Mouse (Mus musculus) gastrocnemius, postnatal 14 days (tissue): ENCODE measurements at regions not wholly inside any gene's neighbourhood (a gene's known extent, or its start where the extent isn't known, plus 50 kb on each side); places are given as distances from the start of the nearest gene placed in this dataset.

Source experiments
- DNase-seq: peaks from one replicate; pipeline ENCODE4 v3.0.0; 2021; ENCODE audit warnings: mixed read lengths
- intact Hi-C: fragments of 180-260 bp; cut with DNase I; formaldehyde crosslinking; loops from one replicate; pipeline ENCODE4 v1.15.1; 2025; ENCODE audit warnings: low total_unique reads

DNA sequence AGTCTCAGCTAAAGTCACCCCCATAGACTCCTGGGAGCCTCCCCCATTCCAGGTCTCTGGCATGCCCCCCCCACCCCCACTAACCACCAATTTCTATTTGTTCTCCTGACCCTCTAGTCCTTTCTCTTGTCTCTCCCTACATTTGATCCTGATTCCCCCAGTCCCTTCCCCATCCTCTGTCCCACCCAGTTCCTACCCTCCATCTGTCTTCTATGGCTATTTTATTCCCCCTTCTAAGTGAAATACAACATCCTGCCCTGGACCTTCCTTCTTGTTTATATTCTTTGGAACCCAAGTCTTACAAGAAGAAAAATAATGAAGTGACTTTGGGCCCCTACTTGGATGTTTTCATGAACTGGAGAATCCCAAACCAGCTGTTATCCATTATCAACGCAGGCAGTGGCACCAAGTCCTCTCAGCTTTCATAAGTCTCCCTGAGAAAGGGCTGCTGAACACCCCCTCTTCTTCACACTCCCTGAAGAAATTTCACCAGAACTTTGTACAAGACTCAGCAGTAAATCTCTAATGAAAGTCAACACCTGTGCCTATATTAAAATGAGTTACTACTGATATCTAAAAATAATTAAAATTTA, 108.1 kb upstream of the Ercc4 start:
- DNase-seq, result no peak
- intact Hi-C loops, result no loop called here

DNA sequence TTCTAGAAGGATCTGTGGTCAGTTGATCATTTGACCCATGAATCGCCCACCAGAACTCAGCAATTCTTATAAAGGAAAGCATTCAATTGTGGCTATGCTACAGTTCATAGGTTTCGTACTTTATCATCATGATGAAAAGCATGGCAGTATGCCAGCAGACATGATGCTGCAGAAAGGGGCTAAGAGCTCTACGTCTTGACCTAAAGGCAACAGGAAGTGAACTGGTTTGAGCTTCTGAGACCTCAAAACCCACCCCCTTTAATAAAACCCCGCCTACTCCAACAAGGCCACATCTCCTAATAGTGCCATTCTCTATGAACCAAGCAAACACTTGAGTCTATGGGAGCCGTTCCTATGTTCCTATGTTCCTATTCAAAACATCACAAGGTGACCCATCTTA, 96.6 kb upstream of the Ercc4 start:
- DNase-seq, result no peak
- intact Hi-C loops, result no loop called here

DNA sequence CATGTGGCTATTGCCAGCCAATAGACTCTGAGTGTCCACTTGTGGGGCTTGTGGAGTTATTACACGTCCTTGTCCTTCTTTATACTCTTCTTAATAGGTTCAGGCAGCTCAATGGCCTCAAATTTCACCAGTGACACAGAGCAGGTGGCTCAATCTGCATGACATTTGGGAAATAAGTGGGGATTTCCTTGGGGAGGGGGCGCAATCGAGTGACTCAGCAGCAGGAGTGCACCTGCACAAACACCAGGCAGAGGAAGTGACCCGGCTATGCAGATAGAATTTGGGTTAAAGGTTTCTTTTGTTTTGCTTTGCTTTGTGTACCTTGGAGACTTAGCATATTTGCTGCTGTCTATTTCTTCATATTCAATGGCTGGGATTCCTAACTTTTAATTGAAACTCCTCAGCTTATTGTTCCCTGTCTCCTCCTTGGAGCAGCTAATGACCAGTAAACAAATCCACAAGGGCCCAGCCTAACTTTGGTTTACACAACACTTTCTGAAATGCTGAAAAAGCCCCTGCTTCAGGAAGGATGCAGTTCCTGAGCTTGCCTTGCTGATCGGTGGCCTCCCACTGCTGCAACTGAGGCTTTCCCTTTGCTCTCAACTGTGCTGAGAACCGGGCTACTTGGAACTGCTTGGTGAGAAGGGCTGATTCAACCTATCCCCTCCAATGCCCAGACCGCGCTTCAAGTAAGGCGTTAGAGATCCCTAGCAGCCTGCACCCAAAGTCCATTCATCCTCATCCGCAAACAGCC, 95.4 kb upstream of the Ercc4 start:
- intact Hi-C loops, result no loop called here
- no peak for DNase-seq

DNA sequence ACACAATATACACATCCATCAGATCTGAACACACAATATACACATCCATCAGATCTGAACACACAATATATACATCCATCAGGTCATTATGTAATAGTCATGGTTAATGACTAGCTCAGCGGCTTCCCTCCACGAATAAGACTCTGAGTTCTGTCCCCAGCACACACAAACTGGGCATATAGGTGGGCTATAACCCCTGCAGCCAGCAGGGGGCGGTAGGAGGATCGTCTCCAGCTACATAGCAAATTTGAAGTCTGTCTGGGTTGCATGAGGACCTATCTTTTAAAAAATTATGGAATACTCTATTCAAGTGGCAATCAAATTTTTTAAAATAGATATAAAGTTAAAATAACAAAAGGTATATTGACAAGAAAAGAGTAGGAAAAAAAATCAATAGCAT, 86.6 kb upstream of the Ercc4 start:
- DNase-seq, result no peak
- intact Hi-C loops, result no loop called here

DNA sequence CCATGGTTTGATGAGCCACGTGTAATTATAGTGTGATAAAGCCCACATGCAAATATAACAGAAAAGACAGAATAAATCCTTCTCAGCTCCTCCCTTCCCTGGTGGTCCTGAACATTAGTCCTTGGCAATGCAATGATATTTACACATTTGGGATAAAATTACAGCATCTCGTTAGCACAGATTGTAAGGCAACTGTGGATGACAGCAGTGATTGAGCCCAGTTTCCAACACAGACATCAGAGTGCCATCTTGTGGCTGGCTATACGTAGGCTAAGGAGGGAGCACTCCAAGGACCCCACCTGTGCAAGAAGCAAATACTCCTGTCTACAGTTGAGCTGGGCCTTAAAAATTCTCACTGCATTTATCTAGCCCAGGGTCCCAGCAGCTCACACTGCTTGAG, 84.1 kb upstream of the Ercc4 start:
- DNase-seq, result no peak
- intact Hi-C loops, result no loop called here

DNA sequence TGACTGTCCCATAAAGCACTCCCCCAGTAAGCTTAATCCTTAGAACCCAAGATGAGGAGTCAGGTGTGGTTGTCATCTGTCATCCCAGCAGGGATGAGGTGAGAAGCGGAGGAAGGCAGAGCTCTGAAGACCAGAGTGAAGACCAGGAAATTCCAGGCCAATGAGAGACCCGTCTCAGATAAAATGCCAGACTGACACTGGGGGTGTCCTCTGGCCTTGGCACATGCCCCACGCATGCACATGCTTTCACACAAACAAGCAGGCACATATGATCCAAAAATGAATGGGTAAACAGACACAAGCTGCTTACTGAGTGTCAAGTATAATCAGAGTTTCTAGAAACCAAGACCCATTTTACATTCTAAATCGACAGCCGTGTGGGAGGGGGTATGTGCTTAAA, 75.3 kb upstream of the Ercc4 start:
- intact Hi-C loops, result no loop called here

DNA sequence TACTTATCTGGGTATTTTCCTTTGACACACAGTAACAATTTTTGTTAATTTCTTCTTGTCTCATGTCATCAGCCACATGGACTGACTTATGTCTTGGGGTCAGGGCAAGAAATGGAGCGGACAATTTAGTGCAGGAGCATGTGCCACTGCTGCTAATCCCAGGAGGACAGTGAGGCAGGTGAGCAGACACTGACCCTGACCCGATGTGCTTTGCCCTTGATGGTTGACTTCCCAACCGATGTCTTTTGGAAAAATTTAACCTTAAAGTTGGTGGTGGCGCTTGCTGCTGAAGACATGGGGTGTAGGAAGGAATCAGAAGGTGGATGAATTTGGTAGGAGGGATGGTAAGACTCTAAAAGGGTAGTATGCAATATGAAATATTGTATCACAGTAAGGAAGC, 72.9 kb upstream of the Ercc4 start:
- intact Hi-C loops, result no loop called here
- no peak for DNase-seq

More for the DNA sequence above, 75.3 kb upstream of the Ercc4 start:
- no peak for DNase-seq

DNA sequence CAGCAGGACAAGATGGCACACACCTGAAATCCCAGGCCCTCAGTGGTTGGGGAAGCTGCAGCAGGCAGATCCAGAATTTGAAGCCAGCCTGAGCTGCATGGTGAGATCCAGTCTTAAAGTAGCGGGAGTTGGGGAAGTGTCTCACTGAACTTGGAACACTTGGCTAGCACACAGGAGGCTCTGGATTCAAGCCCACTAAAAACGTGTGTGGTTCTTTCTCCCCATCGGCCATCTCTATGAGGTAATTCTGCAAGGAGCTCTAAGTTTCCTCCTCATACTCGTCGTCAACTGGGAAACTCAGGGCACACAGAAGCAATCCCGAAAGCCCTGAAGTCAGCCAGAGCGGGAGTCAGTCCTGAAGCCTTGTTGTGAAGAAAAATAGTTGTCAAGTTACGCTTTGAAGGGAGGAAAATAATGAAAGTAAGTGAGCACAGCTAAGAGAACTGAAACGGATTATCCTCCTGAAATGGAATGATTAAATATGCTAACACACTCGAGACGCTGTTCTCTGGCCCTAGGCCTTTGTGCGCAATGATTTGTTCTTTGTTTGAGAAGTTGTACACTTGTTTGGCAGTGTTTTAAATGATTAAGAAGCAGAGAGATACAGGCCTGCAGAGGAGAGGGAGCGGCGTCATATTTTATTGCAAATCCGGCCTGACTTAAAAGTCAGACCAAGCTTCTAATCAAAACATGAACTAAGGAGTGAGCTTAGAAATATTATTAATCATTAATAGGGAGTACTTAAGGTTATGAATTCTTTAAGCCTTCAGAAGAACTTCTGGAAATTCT, 69.0 kb upstream of the Ercc4 start:
- intact Hi-C loops, result no loop called here
- peak; percentile 8 for DNase-seq

DNA sequence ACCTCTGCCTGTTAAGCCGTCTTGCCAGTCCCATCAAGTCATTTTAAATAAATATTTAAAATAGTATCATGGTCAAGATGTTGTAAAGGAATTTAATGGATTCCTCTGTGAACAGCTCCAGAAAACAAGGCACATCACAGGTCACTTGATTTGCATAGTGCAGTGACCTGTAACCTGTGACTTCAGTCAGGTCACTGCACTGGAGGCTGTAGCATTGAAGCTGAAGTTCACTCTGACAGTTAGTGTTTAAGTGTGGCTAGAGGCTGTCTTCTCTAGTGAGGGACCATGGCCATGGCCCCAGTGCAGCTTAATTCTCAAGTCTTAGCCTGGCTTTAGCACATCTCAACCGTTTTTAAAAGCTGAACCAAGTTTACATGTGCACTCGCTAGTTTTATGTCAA, 68.1 kb upstream of the Ercc4 start:
- no peak for DNase-seq
- intact Hi-C loops, result no loop called here

DNA sequence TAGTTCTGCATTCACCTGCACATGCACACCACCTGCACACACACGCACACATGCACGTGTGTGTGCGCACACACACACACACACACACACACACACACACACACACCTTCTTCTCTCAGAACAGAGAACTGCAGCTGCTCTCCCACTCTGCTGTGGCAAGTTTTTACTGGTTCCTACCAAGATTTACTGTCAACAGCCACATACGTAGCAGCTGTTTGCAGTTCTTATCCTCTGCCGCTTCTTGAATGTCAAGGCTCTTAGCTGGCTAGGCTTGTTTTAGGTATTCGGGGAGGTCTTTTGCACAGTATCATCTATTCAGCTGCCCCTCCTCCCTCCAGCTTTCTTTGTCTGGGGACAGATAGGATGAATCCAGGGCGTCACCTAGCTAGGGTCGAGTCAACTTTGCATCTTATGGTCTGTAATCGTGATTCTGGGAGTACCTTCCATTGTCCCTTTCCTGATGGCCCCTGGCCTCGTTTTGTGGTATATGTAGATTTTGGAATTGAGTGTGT, 64.3 kb upstream of the Ercc4 start:
- intact Hi-C loops, result no loop called here
- no peak for DNase-seq

DNA sequence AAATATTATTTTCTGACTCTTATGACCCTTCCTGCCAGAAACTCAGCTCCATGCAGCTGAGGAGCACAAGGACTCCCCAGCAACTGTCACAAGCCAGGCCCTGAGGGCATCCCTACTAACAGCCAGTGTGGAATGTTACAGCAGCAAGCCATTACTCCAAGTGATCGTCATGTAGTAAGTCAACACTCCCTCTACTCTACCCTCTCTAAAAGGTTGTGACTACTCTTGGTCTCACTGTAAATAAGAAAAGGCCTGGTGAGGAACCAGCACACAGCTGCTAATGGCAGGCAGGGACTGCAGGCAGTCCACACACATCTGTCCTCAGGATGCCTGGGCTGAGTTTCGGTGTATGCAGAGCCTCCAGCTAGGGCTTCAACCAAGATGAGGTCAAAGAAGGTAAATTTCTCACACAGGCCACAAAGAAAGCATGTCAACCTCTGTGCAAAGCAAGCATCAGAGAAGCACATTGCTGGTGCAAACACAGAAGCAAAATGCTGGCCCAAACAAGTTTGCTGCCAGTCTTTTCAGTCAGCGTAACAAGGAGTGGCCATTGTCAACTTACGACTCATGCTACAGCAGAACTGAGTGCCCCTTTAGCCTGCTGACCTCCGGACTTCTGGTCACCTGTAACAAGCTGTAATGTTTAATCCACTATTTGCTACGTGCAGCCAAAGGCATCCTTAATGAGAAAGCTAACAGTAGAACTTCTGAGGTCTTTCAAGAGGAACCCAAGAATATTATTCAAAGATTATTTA, 62.9 kb upstream of the Ercc4 start:
- intact Hi-C loops, result no loop called here
- DNase-seq, result no peak

DNA sequence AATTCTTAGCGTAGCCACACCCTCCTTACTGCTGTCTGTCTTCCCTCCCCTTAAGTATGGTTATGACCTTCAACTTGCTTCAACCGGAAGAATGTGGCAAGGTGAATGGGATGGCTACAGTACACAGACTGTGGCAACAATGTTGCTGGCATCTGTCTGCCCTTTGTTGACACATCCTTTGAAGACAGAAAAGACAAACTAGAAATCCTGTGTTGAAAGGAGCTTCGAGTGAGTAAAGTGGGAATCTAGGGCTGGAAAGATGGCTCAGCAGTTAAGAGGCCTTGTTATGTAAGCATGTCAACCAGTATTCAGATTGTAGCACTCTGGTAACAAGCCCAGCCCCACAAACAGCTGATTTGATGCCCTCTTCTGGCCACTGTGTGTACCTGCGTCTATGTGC, 60.2 kb upstream of the Ercc4 start:
- intact Hi-C loops, result no loop called here

DNA sequence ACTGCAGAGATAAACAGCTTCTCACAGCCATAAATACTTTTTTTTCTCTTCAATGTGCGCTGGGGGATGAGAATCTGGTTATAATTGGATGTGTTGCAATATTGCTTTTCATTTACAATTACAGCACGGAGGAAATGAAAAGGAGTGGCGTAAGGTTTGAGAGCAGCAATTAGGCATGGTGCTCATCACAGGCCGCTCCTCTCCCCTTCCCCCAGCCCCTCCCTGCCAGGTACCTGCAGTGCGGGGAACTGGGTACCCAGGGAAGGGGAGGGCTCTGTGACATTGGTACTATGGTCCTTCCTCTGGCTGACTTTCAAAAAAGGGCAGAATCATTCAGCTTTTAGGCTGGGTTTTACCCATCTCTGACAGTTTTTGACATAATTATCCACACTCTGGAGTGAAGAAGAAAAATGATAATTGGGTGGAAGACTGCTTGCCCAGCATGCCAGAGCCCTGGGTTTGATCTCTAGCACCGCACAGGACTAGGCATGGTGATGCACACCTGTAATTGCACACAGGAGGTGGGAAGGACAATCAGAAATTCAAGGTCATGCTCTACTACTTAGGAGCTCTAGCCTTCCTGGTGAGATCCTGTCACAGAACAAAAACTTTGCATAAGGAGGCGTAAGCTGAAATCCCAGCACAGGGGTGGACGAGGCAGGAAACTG, 59.1 kb upstream of the Ercc4 start:
- DNase-seq, result no peak
- intact Hi-C loops, result no loop called here

More for the DNA sequence above, 60.2 kb upstream of the Ercc4 start:
- DNase-seq, result no peak

DNA sequence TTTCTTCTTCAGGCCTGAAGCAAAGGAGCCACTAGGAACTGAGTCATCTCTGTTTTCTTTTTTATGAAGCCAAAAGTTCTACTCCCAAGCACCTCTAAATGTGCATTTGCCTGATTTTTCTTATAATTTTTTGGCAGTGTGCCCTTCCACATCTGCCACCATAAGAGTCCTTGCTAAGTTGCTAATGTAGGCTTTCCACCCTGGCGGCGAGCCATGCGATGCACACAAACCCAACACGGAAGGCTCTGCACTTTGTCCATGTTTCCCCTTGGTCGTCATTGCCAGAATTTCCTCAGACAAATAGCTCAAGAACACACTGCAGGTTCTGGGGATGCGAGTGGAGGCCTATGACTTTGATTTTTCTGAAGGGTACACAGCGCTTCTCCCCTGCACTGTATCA, 54.5 kb upstream of the Ercc4 start:
- intact Hi-C loops, result no loop called here
- DNase-seq, result no peak
